Mouse (Mus musculus) lung, postnatal 36 days (tissue): ENCODE measurements at regions not wholly inside any gene's neighbourhood (a gene's known extent, or its start where the extent isn't known, plus 50 kb on each side); places are given as distances from the start of the nearest gene placed in this dataset.
"Not testable (repeated sequence)": the region's sequence is repeated elsewhere in the genome, so short reads cannot be mapped to it uniquely, and the experiment has no call there.

ENCODE experiments used
- DNase-seq: peaks from one replicate; pipeline ENCODE4 v3.0.0; 2022; ENCODE audit warnings: mixed read lengths

DNA sequence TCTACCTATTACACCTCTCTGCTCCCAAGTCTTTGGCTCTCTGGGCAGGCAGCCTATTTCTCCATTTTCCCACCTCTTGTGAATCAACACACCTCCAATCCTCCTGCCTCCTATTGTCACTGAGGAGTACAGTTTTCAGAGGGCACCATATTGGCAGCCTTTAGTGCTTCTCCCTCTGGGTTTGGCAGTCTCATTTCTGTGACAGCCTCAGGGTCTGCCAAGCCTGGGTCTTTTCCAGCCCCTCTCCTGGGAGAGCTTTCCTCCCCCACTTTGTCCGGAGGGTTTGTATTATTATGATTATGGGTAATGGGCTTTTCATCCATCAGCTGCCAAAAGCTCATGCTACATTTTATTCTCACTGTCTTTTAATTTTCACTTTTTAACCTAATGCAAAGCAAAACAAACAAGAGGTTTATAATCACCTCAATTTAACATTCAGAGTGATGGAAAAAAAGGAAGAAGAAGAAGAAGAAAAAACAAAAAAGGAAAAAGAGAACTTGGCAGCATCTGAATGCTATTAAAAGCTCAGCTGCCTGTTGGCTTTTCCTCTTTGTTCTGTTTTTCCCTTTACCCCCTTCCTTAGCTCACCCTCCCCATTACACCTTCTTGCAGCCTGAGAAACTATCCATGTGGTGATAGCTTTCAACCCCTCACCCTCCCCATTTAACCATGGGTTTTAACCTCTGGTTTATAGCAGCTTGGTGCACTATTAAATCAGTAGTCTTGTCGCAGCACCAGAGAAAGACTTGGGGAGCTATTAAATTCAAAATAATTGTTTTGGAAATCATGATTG lies 790.5 kb upstream of the Cdh8 start:
- no peak for DNase-seq

DNA sequence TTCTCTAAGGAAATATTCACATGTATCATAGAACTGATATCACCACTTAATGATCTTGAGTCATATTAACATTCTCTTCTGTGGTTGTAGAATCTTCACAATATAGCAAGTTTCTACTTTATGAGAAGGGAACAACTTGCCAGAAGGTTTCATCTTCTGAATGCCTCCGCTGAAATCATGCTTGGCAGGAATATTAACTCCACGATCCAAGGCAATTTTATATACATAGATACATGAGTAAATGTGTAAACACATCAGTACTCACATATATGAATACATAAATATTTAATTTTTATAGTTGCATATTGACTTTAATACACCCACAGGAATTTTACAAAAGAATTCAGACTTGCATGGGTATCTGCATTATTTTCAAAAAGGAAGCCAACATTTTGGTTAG lies 777.0 kb upstream of the Cdh8 start:
- DNase-seq, result no peak

DNA sequence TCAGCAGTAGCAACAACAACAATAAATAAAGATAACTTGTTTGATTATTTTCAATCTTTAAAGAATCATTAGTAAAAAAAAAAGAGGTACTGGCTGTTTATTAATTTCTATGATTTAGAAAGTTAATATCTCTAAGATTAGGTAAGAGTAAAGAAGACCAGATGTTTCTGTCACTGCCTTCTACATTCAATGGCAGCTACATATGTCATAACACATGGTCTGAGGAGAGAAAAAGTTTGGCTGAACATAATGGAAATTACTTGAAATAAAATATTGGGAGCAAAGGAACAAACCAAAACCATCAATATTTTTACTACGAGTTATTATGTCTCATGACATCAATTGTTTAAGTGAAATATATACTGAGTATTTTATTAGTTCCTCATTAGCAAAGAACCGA lies 774.4 kb upstream of the Cdh8 start:
- DNase-seq, result no peak

DNA sequence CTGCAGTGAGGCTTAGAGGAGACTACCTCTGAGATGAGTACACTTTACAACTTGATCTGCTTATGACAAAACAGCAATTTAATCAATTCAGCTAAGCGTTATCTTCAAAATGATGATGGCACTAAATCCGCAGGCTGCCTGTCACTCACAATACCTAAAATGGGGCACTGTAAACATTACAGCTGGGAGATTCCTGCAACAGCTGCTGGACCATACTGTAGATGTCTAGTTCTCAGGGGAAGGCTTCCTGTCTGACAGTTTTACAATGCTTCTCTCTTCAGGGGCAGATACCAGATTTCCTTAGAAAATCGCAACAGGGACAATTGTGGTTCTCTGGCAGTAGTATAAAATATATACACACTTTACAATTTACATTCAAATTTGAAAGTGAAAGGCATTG lies 771.7 kb upstream of the Cdh8 start:
- no peak for DNase-seq

DNA sequence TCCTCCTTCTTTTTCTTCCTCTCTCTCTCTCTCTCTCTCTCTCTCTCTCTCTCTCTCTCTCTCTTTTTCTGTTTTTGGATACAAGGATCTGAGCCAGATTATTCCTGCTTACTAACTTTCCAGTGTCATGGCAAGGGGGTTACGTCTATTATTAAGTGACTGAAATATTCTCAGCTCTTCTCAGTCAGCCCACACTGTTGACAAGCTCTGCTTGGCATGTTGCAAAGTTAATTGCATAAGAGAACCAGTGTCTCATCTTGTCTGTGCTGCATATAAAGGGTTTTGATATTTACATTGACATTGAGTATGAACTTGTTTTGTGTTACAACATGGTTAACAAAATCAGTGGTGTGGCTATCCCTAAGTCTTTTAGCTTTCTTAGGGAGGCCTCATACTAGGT lies 760.2 kb upstream of the Cdh8 start:
- DNase-seq, result no peak

DNA sequence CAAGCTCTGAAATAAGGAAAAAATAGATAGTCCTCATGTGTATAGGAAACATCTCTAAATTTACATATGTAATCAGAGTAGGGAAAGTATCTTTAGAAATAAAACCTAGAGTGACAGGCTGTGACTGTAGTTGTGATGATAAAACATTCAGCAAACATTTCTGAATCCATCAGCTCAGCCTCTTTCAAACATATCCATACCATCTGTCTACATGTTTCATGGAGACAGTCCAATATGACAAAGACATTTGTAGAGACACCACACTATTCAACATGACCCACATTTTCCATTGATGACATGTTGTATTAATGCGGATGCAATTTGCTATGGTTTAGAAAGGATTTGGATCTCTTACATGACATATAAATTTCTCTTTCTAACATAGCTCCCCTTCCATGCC lies 729.1 kb upstream of the Cdh8 start:
- DNase-seq, result no peak

DNA sequence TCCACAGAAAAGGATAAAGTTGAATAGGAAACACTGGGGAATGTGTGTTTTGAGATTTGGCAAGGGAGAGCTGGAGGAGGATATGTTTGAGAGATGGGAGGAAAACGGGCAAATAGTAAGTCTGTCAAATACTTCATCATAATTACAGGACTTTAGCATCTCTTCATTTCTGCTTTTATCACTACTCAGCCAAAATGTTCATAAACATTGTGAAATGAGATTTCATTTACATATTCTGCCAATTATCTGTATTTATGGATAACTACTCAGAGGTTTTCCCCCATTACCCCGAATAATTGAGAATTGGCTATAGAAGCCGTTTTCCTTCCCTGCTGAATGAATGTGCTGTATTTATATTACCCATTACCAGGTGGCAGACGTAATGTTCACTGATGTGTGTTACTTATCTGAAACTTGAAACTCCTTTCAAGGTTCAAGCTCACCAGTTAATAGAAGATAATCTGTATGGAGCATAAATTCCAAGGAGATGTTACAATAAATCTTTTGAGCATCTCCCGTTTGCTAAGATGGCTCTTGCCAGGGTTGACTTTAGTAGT lies 727.9 kb upstream of the Cdh8 start:
- DNase-seq, result no peak

DNA sequence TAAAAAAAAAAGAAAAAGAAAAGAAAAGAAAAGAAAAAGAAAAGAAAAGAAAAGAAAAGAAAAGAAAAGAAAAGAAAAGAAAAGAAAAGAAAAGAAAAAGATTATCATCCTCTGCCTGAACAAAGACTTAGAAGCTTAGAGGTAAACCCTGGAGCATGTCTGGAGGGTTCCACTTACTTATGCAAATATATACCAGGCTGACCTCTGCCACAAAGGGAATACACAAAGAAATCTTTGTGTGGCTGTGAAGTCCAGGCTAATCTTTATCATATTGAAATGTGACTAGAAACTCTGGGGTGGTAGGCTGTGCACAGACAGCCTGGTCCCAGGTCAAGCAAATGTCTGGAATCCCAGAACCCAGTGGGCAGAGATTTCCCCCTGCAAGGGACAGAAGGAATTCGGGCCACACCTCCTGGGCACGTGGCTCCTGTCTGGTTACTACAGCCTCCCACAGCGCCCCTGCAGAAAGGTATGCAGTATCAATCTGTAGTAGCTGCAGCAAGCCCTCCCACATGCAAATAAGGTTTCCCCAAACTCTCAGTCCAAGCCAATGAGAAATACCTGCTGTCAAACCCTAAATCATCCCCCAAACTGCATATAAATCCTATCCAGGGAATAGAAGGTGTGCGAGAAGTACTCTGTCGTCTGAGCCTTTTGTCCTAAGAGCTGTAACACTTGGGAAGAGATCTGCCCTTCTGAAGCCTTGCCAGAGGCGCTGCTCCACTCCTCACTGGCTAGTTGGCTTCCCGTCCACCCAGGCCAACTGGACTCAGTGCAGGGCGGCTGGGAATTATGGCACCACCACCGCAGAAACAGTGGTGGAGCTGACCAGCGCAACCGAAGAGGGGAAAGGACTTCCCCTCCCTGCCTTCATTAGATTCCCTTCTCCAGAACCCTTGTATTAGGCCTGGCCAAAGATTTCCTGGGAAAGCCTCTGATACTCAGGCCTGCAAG lies 688.4 kb upstream of the Cdh8 start:
- DNase-seq, result no peak

DNA sequence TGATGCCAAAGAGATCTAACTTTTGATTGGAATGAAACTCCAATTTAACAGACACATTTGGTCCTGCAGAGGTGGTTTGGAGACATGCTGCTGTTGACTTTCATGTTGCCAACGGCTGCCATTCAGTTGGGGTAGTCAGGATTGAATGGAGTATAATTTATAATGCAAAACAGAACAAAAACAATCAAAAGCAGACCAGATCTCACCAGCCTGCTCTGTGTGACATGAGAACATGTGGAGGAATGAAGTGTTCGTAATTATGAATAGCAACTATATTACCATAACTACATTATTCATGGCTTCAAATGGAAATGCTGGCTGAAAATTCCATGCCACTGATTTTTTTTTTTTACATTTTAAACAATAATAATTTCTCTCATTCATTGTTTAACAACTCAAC lies 685.7 kb upstream of the Cdh8 start:
- DNase-seq, result no peak

DNA sequence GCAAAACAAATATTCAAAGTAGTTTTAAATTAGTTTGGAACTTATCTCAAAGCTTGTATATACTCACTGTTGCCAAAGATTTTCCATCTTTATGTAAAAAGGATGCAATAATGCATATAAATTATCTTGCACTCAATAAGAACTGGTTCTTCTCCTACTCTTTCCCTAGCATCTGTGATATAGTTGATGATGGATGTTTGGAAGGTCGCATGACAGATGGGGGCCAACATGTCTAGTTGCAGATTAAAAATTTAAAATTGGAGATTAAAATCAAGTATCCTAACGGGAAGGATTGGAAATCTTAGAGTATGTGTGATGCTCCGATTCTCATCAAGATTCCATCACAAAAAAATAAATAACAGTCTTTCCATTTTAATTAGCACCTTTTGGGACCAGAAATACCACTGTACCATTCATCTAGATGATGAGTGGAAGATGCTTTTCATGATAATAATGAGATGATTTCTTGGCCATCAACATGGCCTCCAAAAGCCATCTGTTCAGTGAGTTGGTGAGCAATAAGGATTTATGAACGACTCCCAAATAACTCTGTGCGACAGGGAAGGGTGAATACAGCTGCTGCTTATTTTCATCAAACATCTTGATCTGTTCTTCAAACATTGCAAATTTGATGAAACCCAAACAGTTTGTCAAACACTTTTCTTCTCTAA lies 655.9 kb upstream of the Cdh8 start:
- no peak for DNase-seq

DNA sequence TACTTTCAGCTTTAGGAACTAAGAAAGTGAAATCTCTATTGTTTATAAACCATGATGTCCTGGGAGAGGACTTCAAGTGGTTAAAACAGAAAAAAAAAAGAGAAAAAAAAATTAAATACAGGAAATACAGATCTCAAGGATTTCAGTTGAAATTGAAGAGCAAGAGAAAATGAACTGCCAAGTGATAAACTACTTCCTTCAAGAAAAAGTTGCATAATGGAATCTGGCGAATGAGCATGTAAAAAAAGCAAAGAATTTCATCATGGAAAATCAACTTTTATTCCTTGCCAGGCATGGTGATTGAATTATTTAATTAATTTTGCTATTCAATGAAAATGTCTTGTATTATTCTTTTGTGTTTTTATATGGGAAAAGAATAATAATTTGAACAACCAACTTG lies 653.5 kb upstream of the Cdh8 start:
- DNase-seq, result peak; percentile 12

DNA sequence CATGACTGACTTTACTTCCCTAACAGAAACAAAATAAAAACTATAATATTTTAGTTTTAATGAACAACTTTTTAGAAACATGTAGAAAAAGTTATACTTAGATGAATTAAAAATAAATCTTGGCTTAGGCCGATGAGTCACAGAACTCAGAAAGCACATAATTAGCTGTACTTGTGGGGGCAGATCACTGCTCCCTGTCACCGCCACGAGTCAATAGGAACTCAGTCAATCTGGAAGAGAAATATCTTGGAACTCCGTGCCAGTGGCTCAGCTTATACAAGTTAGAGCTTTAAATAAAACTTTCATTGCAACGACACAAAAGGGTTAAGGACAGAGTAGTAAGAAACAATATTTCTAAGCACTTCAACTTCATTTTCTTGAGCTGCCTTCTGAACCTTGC lies 622.7 kb upstream of the Cdh8 start:
- no peak for DNase-seq

DNA sequence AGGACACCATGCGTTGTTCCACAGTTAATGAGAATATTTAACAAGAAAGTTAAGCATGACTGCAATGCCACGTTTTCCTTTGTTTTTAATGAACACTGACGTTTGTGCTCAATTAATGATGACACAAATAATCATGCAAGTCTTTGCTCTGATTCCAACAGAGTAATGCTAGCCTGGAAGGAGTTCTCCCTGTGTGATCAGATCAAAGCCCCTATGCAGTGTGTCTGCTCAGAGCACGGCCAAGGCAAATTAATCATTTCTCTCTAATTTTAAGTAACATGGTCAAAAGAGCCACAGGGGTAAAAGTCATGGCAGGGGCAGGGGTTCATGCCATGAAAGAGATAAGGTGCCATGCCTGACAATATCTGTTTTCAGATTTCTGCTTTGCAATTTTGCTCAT lies 618.2 kb upstream of the Cdh8 start:
- DNase-seq, result no peak

DNA sequence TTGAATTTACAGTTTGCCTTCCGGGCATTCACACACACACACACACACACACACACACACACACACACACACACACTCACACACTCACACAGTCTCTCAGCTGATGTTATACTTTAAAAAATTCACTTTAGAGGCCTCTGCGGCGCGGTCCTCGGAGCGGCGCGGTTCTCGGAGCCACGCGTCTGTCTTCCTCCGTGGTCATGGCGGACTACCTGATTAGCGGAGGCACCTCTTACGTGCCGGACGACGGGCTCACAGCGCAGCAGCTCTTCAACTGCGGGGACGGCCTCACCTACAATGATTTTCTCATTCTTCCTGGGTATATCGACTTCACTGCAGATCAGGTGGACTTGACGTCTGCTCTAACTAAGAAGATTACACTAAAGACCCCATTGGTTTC lies 614.1 kb upstream of the Cdh8 start:
- not testable (repeated sequence) for DNase-seq

DNA sequence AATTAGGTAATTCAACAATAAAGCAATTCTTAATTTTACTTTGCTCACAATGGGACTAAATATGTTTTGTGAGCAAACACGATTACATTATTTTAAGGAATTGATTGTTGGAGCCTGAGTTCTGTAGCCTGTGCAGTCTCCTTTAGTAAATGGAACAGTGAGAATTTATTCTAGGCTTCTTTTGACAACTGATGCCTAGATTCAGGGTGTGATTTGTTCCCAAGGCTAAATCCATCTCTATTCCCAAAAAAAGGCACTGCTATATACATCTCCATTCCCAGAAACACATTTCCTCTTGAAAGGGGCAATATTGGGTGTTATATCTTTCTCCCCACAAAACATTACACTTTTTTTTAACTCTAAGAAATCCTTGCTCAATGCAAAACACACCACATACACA lies 599.4 kb upstream of the Cdh8 start:
- DNase-seq, result no peak

DNA sequence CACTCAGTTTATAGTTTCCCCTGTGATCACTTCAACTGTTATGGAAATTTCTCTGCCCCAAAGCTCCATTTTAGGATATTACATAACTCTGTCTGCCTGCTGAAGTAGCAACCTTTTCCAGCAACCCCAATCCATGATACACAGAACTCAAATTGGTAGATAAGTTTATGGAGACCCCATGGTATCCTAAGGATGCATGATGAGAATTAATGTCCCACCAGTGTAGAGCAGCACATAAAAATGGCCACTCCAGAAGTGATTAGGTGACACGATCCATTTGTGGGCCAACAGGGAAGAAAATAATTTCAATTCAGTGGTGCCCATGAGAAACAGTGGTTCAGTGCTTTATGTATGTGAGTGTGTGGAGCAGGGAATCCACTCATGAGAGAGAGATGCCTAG lies 583.3 kb upstream of the Cdh8 start:
- no peak for DNase-seq

DNA sequence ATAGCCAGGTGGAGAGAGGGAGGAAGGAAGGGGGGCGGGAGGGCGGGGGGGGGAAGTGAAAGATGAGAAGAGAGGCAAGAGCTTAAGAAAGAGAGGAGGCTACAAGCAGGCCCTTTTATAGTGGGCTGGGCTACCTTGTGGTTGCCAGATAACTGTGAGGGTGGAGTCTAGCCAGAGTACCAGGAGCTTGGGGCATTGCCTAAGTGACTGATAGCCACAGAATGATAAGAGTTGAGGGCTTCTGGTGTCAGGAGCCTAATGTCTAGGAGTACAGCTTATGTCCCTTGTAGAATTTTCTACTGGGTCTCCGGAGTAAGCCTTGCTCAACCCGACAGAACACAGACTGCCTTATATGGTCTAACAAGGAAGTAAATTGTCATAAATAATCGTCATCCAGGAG lies 567.4 kb upstream of the Cdh8 start:
- no peak for DNase-seq

DNA sequence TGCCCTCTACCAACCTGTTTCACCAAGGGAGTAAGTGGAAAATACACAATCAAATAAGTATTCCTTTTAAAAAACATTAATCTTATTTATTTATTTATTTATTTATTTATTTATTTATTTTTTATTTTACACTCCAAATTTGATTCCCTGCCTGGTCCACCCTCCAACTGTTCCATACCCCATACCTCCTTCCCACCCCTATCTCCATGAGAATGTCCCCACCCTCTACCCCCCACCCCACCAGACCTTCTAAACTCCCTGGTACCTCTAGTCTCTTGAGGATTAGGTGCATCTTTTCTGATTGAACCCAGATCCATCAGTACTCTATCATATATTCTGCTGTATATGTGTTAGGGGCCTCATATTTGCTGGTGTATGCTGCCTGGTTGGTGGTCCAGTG lies 538.4 kb upstream of the Cdh8 start:
- DNase-seq, result no peak

DNA sequence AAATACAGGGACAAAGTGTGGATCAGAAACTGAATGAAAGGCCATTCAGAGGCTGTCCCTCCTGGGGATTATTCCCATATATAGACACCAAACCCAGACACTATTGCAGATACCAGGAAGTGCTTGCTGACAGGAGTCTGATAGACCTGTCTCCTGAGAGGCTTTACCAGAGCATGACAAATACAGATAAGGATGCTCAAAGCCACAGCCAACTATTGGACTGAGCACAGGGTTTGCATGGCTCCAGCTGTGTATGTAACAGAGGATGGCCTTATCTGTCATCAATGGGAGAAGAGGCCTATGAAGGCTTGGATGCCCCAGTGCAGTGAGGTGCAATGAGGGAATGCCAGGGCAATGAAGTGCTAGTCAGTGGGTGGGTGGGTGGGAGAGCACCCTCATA lies 537.6 kb upstream of the Cdh8 start:
- no peak for DNase-seq

DNA sequence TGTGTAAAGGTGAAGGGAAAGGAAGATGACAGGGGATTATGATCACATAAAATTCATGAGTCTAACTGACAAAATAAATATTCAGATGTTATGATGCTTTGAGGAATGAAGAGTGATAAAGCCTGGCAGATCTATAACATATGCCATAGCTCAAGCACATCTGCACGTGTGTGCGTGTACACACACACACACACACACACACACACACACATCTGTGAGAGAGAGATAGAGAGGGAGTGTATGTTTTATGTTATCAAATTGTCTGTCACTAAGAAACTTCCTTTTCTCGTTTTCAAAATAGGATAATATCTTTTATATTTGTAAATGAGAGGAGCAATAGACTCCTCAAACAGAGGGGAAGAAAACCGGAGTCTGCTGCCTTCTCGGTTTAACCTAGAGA lies 516.9 kb upstream of the Cdh8 start:
- no peak for DNase-seq
